Mouse (Mus musculus) R1 (cell line): Measurements from ENCODE around the gene Prr7.

Source experiments
- DNase-seq: peaks from one replicate; pipeline ENCODE4 v3.0.0-alpha.2; 2018; ENCODE audit warnings: low read depth, low spot score

Prr7 gene

DNA sequence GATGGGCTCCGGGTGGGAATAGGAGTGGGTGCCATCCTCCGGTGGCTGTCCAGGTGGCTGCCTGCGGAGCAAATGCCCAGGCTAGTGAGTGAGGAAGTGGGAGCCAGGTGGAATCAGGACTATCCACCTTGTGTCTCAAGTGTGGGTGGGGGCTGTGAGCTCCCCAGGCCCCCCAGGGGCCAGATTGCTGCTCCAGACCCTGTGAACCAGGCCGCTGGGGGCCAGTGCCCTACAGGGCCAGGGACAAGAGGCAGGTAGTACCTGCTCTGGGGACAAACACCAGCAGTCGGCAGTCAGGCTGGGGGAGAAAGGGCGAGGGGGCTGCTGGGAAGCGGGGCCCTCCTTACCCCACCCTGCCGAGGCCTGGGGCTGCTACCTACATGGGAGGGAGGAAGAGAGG, 12.2 kb downstream of the Prr7 start:
- DNase-seq: no peak

DNA sequence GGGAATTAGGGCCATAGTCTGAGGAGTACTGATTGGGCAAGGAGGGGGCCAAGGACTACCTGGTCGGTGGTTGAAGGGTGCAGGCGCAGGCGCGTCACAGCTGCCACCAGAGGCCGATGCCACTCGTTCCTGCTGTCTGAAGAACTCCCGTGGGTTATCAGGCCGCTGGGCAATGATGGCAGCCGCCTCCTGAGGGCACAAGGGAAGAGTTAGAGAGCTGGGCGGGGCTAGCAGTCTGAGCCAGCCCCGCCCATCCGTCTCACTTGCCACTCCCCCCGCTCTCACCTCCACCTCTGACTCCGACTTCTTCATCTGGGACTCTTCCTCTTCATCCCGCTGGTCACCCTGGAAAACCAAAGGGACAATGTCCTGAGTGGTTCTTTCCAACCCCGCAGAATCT, 13.4 kb downstream of the Prr7 start:
- DNase-seq: peak; percentile 53

- peak; percentile 68 for DNase-seq
These were observed 14.0 kb downstream of the Prr7 start for GRCm38 (mm10) chr13:55478036-55478435.

- DNase-seq: no peak
These were observed 14.9 kb downstream of the Prr7 start for GRCm38 (mm10) chr13:55479008-55479407.

GRCm38 (mm10) chr13:55479929-55480328, 15.9 kb downstream of the Prr7 start:
- DNase-seq: no peak

DNA sequence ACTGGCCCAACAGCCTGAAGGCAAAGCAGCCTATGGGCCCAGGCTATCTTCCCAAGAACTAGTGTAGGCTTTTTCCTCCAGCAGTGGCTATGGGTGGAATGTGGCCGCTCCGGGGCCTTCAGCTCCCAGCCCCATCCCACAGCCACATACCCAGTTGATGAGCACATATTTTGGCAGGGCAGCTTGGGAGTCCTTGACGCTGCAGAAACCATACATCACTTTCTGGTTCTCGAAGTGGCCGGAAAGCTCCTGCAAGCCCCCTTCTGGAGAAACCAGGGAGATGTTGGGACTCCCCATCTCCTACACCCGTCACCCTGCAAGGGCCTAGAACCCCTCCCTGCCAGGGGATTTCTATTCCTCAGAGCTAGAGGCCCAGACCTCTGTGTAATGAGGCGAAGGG, 18.5 kb downstream of the Prr7 start:
- no peak for DNase-seq

DNA sequence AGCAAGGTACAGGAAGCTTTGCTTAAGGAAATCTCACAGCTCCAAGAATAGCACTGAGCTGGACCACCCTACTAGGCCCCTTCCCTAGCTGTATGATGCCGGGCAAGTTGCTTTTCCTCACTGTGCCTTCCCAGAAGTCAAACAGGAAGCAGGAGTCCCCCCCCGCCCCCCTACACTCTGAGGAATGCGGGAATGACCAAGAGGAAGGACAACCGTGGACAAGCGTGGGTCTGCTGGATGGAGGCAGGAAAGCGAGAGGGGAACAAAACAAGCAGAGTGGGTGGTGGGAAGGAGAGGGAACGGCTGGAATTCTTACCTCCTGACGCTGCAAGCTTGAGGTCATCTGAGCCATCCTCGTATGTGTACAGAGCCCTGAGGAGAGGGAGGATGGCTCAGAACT, 19.0 kb downstream of the Prr7 start:
- no peak for DNase-seq

GRCm38 (mm10) chr13:55483593-55483992, 19.5 kb downstream of the Prr7 start:
- DNase-seq: peak; percentile 30

DNA sequence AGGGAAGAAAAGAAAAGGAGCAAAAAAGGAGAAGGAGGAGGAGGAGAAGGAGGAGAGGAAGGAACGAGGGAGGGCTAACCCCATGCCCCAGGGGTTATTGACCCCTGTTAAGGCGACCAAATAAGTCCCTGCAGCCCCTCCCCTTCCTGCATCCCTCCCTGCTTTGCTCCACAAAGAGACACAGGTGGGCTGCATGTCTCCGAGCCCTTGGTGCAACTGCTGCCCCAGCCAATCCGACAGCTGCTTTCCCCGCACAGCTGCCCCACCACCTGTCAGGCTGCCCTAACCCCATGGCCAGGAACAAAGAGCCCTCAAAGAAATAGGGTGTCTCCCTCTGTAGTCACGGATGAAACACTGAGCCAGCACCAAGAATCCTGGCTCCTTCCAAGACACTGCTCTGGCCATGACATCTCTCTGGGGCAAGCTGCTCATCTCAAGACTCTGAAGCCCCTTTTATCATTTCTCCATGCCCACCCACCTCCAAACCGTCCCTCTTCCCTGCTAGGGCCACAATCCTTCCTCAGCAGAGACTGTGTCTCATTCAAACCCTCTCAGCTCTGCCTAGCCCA, 20.5 kb downstream of the Prr7 start:
- no peak for DNase-seq

GRCm38 (mm10) chr13:55486029-55486794, 22.1 kb downstream of the Prr7 start:
- no peak for DNase-seq

- peak; percentile 35 for DNase-seq
These were observed 23.0 kb downstream of the Prr7 start for GRCm38 (mm10) chr13:55486916-55487577.

GRCm38 (mm10) chr13:55487578-55488498, 23.8 kb downstream of the Prr7 start, which contains the start of gene Dbn1:
Gene Dbn1 (minus strand): TSS chr13:55488111.
- no peak for DNase-seq

GRCm38 (mm10) chr13:55494257-55494656, 30.2 kb downstream of the Prr7 start:
- DNase-seq: no peak

- no peak for DNase-seq
These were observed 31.0 kb downstream of the Prr7 start for GRCm38 (mm10) chr13:55494883-55495621.

DNA sequence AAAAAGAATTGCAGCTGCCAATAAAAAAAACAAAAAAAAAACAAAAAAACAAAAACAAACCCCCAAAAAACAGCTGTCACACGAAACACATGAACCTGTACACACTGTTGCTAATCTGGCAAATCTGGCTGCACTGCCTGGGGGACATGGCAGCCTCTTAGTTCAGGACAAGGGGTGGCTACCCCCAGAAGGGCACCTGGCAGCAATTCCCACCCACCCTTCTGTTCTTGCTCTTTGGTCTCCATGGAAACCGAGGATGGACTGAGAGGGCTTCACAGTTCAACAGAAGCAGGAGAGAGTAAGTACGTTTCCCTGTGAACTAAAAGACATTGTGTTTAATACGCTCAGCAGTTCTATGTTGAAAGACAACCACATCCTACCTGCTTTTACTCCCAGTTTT, 31.6 kb downstream of the Prr7 start:
- no peak for DNase-seq

- DNase-seq: no peak
These were observed 32.6 kb downstream of the Prr7 start for GRCm38 (mm10) chr13:55496661-55497060.

DNA sequence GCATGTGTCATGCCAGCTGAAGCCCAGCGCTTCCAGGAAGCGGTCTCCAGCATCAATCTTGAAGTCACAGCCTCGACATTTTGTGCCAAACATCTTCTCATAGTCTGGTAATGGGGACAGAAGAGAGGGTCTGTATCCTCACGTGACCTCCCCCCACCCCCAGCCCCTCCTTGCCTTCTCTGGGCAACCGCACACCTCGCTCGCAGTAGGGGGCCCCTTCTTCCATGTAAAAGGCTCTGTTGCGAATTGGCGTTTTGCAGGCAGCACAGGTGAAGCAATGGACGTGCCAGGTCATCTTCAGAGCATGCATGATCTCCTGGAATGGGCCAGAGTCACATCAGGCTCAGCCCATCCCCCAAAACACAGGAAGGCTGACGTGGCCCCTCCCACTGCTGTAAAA, 34.8 kb downstream of the Prr7 start:
- DNase-seq: no peak

GRCm38 (mm10) chr13:55500575-55500974, 36.5 kb downstream of the Prr7 start:
- no peak for DNase-seq

GRCm38 (mm10) chr13:55502405-55502804, 38.3 kb downstream of the Prr7 start:
- no peak for DNase-seq

DNA sequence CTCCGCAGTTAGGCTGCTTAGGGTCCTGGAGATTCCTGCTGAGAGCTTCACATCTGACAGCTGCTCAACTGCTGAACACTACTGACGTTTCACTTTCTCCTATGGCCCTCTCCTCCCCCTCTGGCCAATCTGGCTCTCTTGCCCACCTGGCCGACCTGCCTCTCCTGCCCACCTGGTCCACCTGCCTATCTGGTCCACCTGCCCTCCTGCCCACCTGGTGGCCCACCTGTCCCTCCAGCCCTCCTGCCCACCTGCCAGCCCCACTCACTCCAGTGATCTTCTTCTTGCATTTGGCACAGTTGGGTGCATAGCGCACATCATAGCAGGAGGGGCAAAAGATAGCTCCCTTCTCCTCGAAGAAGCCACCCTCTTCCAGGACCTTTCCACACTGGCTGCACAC, 40.3 kb downstream of the Prr7 start:
- DNase-seq: no peak

DNA sequence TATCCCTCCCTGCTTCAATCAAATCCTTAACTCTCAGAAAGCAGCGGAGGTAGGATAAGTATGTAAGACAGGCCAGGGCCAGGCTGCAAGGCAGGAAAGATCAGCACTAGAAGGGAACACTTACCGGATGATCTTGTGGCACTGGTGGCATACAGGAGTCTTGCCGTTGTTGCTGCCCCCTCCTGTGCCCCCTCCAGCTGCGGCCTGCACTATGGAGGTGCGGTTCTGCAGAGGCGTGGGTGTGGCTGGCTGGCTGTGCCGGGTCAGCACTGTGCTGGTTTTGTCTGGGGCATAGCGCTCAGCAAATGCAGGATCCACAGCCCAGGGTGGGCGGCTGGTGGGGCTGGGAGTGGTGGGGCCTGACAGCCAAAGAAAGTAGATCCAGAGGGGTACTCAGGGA, 41.7 kb downstream of the Prr7 start:
- DNase-seq: no peak
